In genomic region chr1:46831927-46832326, GRCm38 (mm10) we compare ENCODE assay signal across 15 mouse cellular contexts.
DNase-seq lines count a peak whose midpoint lies in the region; ATAC-seq and TF ChIP-seq lines count a peak whose summit lies in the region.
"Had no signal": no experiment of that assay in that cellular context is flagged by ENCODE, and none has a peak within 500 bp of the region (broad histone marks: within the 10 kb centered on the region; RNA-seq: fewer than 3 reads in every experiment).

No protein-coding gene starts in this region.

- peak; percentile 6 for DNase-seq in gastrocnemius, postnatal 14 days
- no peak for DNase-seq in gastrocnemius, postnatal 36 days
- DNase-seq in lung, postnatal 25 days (ENCODE audit: low spot score), result peak; percentile 35
- no peak for DNase-seq in lung, adult 2 months
- no peak for DNase-seq in left cerebral cortex, adult 11 months (ENCODE audit: low spot score)
- DNase-seq in adrenal gland, postnatal 14 days, result no peak
- DNase-seq: cerebellum, postnatal 14 days; heart, postnatal 4 days; kidney, adult 11 months had no signal

- intact Hi-C loops in gastrocnemius, postnatal 14 days (cut with DNase I; ENCODE audit: low total_unique reads), result no loop called here
- intact Hi-C loops in gastrocnemius, postnatal 36 days (cut with DNase I), result no loop called here

- no peaks in the 10 kb centered on the region for H3K4me1 ChIP-seq in lung, adult 2 months (ENCODE audit: control insufficient read depth, insufficient read depth, low read length)
- H3K4me1 ChIP-seq: heart, embryonic 12.5 days; limb, embryonic 15.5 days had no signal

- ATAC-seq in granulocyte monocyte progenitor cell, adult 5-6 weeks (replicated peaks; ENCODE audit: poor library complexity, severe bottlenecking), result peak; percentile 89
- ATAC-seq: hindbrain, postnatal 0 days; midbrain, embryonic 16.5 days had no signal

- TF ChIP-seq CTCF in lung, adult 2 months (IDR thresholded peaks at IDR 0.05; ENCODE audit: insufficient read depth, low read length), result no peak

- no peak for TF ChIP-seq POLR2A in lung, adult 2 months (IDR thresholded peaks at IDR 0.05; ENCODE audit: borderline replicate concordance, extremely low read depth, low read depth, low read length)

- H3K4me3 ChIP-seq in lung, adult 2 months (replicated peaks; ENCODE audit: extremely low read depth, low read depth, low read length), result no peak overlapping the region
- H3K4me3 ChIP-seq: heart, embryonic 12.5 days; limb, embryonic 15.5 days; megakaryocyte, embryonic 14.5 days had no signal

- 87% methylated on average over 5 of the region's 5 CpGs for WGBS in lung, adult 2 months

Comparison
In these comparisons a context has a peak if more than half of its experiments do, and no peak if none do; other contexts are left out.
1. DNase-seq: peak in gastrocnemius, postnatal 14 days (single experiment) and lung, postnatal 25 days (single experiment); none in gastrocnemius, postnatal 36 days (0 of 2), lung, adult 2 months (single experiment), left cerebral cortex, adult 11 months (single experiment) and adrenal gland, postnatal 14 days (single experiment).